Mouse (Mus musculus): ENCODE measurements around the gene Sf3a2. TPM values are rescaled to one million over a fixed set of nuclear protein-coding genes. Genes with fewer than 3 reads are reported as not detected.

Sf3a2 gene
- polyA plus RNA-seq, 1 experiment from 2014 or later: 108 TPM

DNA sequence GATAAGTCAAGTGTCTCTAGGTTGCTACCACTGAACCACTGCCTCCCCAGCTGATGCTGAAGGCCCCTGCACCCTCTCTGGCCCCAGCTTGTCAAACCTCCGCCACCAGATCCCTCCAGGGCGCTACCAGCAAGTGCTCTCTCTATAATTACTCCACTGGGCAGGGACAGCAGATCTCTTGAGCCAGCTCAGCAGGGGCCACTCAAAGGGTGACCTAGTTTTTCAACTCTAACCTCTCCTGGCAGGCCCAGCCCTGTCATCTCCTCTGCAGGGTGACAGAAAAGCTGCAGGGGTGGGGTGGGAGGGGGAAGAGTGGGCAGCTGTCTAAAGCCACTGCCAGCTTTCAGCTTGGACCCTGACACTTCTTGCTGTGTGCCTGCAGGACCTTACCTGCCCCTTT is 39.8 kb downstream of the Sf3a2 start:
- no peak for DNase-seq (ENCODE audit: low spot score)
- Histone ChIP-seq H3K4me1 (peaks cover 64% of the 10 kb centered on the region), H3K4me3 (no peak overlapping the region), H3K36me3 (peaks cover 3% of the 10 kb centered on the region; the same call in 1 of the 2 replicates), H3K27me3 (ENCODE audit: low read depth, poor library complexity, severe bottlenecking) (peaks cover 87% of the 10 kb centered on the region), H3K9me3 (replicated peaks) (peaks cover 12% of the 10 kb centered on the region), H3K27ac (replicated peaks) (no peak overlapping the region)
- 21% methylated on average over 2 of the region's 2 CpGs for WGBS

DNA sequence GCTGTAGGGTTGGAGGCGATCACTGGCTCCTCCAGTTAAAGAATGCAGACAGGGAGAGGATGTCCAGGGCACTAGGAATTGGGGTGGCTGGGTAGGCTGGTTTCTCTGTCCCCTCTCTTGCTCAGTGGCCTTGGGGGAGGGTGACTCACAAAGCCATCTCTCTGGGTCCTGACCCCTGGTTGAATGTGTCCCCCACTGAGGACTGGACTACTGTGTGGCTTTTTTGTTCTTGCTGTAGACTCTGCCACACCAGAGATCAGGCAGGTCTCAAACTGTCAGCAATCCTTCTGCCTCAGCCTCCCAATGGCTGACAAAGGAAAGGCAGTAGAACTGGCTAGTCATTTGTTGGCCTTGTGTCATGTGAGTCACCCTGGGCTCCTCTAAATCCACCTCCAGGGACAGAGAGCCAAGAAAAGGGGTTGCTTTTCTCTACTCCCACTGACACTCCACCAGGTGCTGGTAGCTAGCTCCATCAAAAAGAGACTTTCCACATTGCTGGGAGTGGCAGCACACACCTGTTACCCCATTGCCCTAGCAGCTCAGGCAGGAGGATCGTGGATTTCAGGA is 40.4 kb downstream of the Sf3a2 start:
- Histone ChIP-seq H3K27ac (replicated peaks) (no peak overlapping the region), H3K4me3 (no peak overlapping the region), H3K27me3 (ENCODE audit: low read depth, poor library complexity, severe bottlenecking) (peaks cover 87% of the 10 kb centered on the region), H3K4me1 (peaks cover 62% of the 10 kb centered on the region), H3K9me3 (replicated peaks) (peaks cover 12% of the 10 kb centered on the region), H3K36me3 (peaks cover 3% of the 10 kb centered on the region; the same call in 1 of the 2 replicates)
- 65% methylated on average over 2 of the region's 2 CpGs for WGBS
- no peak for DNase-seq (ENCODE audit: low spot score)

DNA sequence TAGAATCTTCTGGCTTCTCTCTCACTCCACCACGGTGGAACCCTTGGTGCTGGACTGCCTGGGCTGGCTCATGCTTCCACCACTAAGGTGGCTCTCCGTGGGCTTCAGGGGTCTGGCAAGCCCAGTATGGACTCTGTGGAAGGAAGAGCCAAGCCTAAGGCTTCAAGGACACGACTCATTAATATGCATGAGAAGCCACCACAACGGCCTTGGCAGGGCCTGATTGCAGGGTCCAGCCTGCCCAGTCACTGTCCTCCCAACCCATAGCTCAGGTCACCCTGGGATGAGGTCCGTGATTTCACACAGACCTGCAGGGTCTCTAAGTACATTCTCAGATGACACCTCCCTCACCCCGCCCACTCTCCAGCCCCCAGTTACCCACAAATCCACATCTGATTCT is 41.9 kb downstream of the Sf3a2 start:
- peaks cover 64% of the 10 kb centered on the region for H3K4me1 ChIP-seq
- 63% methylated on average over 6 of the region's 6 CpGs for WGBS

DNA sequence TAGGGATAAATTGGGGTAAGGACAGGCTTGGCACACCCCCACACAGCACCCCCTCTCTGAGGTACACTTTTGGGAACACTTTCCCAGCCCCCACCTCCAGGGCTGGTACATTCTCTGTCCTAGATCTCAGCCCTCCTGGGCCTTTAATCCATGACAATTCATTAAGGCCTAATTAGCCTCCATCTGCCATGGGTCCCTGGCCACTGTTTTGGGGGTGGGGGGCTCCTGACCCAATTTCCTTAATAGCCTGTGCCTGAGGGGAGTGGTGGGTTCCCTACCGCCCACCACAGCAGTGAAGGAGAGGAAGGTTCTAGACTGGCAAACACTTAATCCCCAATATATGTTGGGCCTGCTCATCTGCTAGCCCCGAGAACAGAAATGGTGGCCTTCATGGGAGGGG is 43.7 kb downstream of the Sf3a2 start:
- 90% methylated on average over 2 of the region's 2 CpGs for WGBS
- Histone ChIP-seq H3K27ac (replicated peaks) (no peak overlapping the region), H3K4me3 (no peak overlapping the region), H3K4me1 (peaks cover 54% of the 10 kb centered on the region), H3K27me3 (ENCODE audit: low read depth, poor library complexity, severe bottlenecking) (peaks cover 86% of the 10 kb centered on the region), H3K36me3 (no peaks in the 10 kb centered on the region), H3K9me3 (replicated peaks) (no peaks in the 10 kb centered on the region)
- no peak for DNase-seq (ENCODE audit: low spot score)

More for the DNA sequence above, 41.9 kb downstream of the Sf3a2 start:
- Histone ChIP-seq H3K9me3 (replicated peaks) (peaks cover 6% of the 10 kb centered on the region), H3K4me3 (no peak overlapping the region), H3K27ac (replicated peaks) (no peak overlapping the region), H3K36me3 (no peaks in the 10 kb centered on the region), H3K27me3 (ENCODE audit: low read depth, poor library complexity, severe bottlenecking) (peaks cover 87% of the 10 kb centered on the region)
- no peak for DNase-seq (ENCODE audit: low spot score)

DNA sequence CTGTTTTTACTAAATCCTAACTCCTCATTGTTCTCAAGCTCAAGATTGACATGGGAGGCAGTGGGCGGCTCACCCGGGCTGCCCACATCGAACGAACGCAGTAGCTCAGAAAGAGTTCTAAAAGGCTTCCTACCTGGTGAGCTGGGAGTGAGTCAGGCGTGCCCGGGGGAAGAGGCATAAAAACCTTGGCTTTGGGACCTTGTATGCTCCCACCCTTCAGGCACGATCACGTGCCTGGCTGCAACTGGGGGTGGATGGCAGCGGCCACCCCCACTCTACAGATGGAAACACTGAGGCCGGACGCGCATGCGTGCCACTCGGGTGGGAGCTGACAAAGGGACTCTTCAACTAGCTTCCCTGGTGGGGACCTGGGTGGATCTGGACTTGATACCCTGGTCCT is 44.3 kb downstream of the Sf3a2 start:
- peaks cover 48% of the 10 kb centered on the region for H3K4me1 ChIP-seq
- DNase-seq (ENCODE audit: low spot score): no peak
- 85% methylated on average over 15 of the region's 15 CpGs for WGBS
- H3K36me3 ChIP-seq: no peaks in the 10 kb centered on the region
- peaks cover 80% of the 10 kb centered on the region for H3K27me3 ChIP-seq (ENCODE audit: low read depth, poor library complexity, severe bottlenecking)
- no peak overlapping the region for H3K4me3 ChIP-seq
- no peak overlapping the region for H3K27ac ChIP-seq (replicated peaks)
- no peaks in the 10 kb centered on the region for H3K9me3 ChIP-seq (replicated peaks)

DNA sequence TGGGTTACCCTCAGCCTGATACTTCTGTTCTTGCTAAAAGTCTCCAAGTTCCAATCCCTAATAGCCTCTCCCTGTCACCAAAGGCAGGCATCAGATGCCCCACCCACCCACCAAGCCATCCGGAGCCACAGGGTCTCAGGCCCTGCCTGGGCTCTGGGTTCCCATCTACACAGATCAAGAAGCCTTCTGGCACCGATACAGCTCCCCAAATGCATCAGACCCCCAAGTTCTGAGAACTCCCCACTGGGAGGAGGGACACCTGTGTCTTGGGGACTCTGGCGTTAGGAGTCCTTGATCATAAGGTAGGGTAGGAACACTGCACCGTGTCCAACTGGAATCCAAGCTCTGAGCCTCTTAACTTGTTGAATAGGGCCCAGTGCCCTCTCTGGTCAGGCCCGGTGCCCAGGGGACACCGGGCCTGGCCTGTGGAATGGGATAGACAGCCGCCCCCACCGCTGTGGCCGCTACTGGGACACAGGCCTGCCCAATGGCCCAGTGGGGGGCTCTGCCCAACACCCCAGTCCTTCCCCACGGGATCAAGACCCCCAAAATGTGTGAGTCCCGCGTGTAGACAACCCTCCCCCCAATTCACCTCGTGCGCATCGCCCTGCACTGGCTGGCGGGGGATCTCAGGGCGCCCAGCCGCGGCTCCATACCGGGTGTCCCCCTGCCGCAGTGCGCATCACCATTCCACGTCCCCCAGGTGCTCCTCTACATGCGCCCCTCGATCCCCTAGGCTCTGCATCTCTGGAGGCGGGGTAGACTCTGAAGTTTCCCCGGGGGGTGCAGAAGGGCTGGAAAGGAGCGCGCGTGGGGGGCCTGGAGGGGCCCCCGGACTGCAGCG is 45.3 kb downstream of the Sf3a2 start:
- Histone ChIP-seq H3K4me1 (peaks cover 38% of the 10 kb centered on the region), H3K27me3 (ENCODE audit: low read depth, poor library complexity, severe bottlenecking) (peaks cover 71% of the 10 kb centered on the region), H3K9me3 (replicated peaks) (no peaks in the 10 kb centered on the region), H3K4me3 (peak overlapping the region; percentile 63), H3K27ac (replicated peaks) (peak overlapping the region; percentile 69), H3K36me3 (no peaks in the 10 kb centered on the region)
- 9% methylated on average over 32 of the region's 32 CpGs for WGBS
- DNase-seq (ENCODE audit: low spot score): no peak

DNA sequence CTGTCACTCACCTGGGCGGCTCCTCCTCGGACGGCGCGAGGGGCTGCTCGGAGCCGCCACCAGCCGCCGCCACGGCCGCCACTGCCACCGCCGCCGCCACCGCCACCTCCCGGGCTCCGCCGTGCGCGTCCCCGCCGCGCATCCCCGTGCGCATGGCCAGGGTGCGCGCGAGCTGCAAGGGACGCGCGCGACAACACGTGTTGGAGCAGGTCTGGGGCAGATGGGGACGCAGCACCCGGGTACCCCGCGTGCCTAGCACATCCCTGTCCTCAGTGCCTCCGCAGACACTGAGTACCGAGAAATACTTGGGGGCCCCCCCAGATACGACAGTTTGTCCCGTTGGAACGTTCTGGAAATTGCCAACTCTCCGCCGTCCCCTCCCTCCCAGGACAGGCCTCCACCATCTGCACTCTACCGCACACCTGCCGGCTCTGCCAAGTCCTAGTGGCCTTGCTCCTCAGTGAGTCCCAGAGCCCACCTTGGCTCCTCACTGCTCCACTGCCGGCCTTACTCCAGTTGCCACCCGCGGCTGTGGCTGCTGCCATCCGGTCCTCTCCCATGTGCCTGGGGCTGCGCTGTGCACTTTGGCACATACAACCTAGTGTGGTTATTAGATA is 46.0 kb downstream of the Sf3a2 start, which contains the start of gene Lingo3:
Gene Lingo3 (minus strand): TSS at position 109 of the 617 bp plus-strand sequence.
- no peaks in the 10 kb centered on the region for H3K36me3 ChIP-seq
- H3K4me1 ChIP-seq: peaks cover 39% of the 10 kb centered on the region
- peak; percentile 32 for DNase-seq (ENCODE audit: low spot score)
- peaks cover 68% of the 10 kb centered on the region for H3K27me3 ChIP-seq (ENCODE audit: low read depth, poor library complexity, severe bottlenecking)
- H3K27ac ChIP-seq (replicated peaks): peak within 1 kb of the TSS; percentile 69
- WGBS: 6% methylated on average over 44 of the region's 51 CpGs
- H3K4me3 ChIP-seq: peak within 1 kb of the TSS; percentile 63
- H3K9me3 ChIP-seq (replicated peaks): no peaks in the 10 kb centered on the region

DNA sequence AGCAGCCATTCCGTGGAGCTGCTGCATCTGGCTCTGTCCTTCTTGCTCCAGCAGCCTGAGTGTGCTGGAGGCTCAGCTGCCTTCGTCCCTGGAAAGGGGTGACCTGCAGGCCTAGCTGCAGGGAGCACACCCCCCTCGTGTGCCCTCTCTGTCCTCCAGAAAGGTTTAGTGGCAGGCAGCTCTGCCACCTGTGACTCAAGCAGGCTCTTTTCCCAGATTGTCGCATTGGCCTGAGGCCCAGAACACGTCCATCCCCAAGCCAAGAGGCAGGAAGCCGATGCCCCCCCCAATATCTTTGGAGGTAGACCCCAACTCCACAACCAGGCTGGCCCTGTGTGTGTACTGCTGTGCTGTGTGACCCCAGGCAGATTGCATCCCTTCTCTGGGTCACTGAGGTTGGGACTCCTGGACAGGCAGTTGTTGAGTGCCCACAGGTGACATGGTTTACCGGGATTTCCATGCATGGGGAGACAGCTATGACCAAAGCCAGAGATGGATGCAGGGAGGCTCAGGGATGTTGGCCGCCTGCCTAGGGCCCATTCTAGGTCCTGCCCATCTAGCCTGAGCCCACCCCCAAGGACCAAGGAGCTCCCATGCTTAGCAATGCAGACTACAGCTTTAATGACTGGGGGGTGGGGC is 47.2 kb downstream of the Sf3a2 start:
- whole genome bisulfite sequencing: 67% methylated on average over 8 of the region's 8 CpGs
- Histone ChIP-seq H3K4me1 (peaks cover 33% of the 10 kb centered on the region), H3K27ac (replicated peaks) (no peak overlapping the region), H3K9me3 (replicated peaks) (no peaks in the 10 kb centered on the region), H3K27me3 (ENCODE audit: low read depth, poor library complexity, severe bottlenecking) (peaks cover 62% of the 10 kb centered on the region), H3K4me3 (no peak overlapping the region), H3K36me3 (peaks cover 3% of the 10 kb centered on the region; the same call in 1 of the 2 replicates)
- no peak for DNase-seq (ENCODE audit: low spot score)

DNA sequence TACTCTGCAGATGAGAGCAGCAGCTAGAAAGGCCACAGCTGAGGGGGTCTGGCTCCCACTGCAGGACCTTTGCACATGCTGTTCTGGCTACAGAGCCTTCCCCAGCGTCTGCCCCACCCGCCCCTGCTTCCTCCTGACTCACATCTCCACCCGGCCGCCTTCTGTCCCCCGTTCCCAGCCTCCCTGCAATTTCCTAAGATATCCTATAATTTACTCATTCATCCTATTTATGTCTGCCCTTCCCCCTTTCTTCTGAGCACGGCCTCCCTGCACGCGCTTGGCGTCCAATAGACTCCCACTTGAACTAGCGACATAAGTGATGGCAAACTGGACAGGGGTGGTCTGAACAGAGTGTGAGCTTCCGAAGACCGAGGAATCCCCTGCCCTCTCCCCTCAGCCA is 47.7 kb downstream of the Sf3a2 start:
- Histone ChIP-seq H3K4me1 (peaks cover 27% of the 10 kb centered on the region), H3K27ac (replicated peaks) (no peak overlapping the region), H3K9me3 (replicated peaks) (no peaks in the 10 kb centered on the region), H3K36me3 (peaks cover 9% of the 10 kb centered on the region), H3K4me3 (no peak overlapping the region), H3K27me3 (ENCODE audit: low read depth, poor library complexity, severe bottlenecking) (peaks cover 58% of the 10 kb centered on the region)
- WGBS: 88% methylated on average over 12 of the region's 12 CpGs
- no peak for DNase-seq (ENCODE audit: low spot score)

DNA sequence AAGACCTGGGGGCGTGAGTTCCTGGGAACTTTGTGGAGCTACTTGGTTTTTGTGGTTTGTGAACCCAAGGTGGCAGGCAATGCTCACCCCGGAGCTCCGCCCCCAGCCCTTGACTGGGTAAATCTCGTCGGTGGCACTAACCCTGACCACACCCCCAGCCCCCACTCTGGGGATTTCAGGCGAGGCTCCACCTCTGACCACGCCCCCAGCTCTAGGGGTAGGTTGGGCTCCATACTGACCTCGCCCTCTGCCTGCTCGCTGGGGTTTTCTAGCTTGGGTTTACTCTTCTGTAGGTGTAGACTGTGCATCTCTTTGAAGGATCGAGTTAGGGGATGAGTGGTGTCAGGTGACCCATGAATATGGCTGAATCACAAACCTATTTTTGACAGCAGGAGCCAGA is 50.6 kb downstream of the Sf3a2 start:
- no peak for DNase-seq (ENCODE audit: low spot score)
- Histone ChIP-seq H3K9me3 (replicated peaks) (no peaks in the 10 kb centered on the region), H3K4me1 (peaks cover 19% of the 10 kb centered on the region), H3K36me3 (peaks cover 34% of the 10 kb centered on the region), H3K27ac (replicated peaks) (no peak overlapping the region), H3K27me3 (ENCODE audit: low read depth, poor library complexity, severe bottlenecking) (peaks cover 31% of the 10 kb centered on the region), H3K4me3 (no peak overlapping the region)
- WGBS: 10% methylated on average over 10 of the region's 10 CpGs

Measured in midbrain, embryonic 10.5 days (tissue).